Mouse (Mus musculus) induced T-regulatory cell, adult 2 months (primary cell): ENCODE results near the gene Cadps2.

Source experiments
- DNase-seq: peaks from one replicate; pipeline ENCODE4 v3.0.0-alpha.2; 2012; ENCODE audit warnings: low read depth

The Cadps2 gene

DNA sequence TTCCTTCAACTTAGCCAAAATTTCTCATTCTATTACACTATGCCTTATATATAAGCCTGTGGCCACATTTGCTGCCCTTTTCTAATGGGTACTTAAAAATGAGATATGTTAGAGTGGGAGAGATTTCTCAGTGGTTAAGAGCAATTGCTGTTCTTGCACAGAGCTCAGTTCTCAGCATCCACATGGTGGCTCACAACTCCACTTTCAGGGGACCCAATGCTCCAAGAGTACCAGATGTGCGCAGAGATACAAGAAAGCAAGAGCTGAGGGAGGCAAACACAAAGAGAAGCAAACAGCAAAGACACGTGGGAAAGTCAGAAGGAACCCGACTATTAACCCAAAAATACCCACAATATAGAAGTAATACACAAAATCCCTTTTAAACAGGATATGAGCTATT, 77.0 kb downstream of the Cadps2 start:
- DNase-seq: no peak

GRCm38 (mm10) chr6:23758249-23758648, 81.0 kb downstream of the Cadps2 start:
- DNase-seq: peak; percentile 2

GRCm38 (mm10) chr6:23748823-23749222, 90.4 kb downstream of the Cadps2 start:
- DNase-seq: no peak

- no peak for DNase-seq
These were observed 99.2 kb downstream of the Cadps2 start for GRCm38 (mm10) chr6:23740010-23740409.

DNA sequence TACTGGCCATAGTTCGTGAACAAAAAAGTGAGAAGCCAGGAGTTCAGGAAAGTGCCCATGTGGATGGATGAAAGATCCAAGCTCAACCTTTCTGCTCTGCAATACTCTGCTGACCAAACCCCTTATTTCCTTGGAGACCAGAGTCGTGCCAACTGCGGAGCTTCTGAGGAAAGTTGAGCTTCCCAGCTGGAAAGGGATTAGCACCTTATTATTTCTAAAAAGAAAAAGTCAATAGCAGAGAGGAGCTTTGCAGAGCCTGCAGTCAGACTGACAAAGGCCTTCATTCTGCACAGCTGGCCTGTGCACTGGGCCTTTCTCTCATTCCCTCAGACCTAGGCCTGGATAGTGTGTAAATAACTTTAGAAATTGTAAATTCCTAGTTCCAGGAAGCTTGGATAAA, 106.5 kb downstream of the Cadps2 start:
- DNase-seq: no peak

DNA sequence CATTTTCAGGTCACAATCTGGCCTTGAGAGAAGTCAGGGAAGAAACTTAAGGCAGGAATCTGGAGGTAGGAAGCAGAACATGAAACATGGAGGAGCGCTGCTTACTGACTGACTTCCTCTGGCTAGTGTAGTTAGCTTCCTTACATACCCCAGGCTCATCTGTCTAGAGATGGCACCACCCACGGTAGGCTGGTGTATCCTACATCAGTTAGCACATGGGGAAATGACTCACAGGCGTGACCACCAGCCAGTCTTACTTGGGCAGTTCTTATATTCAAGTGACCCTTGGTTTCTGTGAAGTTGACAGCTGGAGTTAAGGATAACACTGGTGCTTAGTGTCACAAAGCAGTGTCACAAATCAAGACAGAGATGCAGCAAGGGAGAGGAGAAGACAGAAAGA, 110.6 kb downstream of the Cadps2 start:
- DNase-seq: no peak

- no peak for DNase-seq
These were observed 115.5 kb downstream of the Cadps2 start for GRCm38 (mm10) chr6:23723697-23724096.

DNA sequence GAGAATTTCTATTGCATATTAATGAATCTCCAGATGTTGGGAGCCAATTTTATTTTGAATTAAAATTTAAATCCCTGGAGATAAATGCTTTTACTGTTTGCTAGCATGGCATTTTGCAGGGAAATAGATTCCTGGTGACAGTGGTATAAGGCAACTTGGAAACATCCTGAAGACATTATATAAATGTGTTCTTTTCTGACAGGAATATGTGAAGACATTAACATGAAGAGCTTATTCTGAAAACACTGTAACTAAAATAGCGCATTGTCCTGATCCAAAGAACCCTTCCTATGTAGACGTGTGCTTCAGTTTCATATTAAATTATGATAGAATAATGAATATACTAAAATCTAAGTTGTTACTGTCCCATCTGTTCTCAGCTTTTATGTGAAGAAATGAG, 118.8 kb downstream of the Cadps2 start:
- DNase-seq: no peak

GRCm38 (mm10) chr6:23707506-23707905, 131.7 kb downstream of the Cadps2 start:
- DNase-seq: no peak

DNA sequence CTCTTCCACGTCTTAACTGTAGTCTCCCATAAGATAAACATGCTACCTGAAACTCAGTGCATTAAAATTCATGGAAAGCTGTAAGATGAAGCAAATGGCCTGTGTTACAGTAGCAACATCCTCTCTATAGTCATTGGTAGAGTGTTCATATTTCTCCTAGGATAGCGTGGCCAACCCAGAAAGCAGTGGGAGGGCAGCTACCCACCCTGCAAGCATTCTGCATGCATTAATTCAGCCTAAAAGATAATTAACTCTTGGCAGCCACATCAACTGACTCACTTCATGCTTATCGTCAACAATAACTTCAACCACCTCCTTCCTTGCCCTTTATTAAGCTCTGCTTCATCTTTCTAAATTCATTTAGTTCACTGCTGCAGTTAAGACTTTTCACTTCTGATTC, 138.3 kb downstream of the Cadps2 start:
- DNase-seq: no peak

DNA sequence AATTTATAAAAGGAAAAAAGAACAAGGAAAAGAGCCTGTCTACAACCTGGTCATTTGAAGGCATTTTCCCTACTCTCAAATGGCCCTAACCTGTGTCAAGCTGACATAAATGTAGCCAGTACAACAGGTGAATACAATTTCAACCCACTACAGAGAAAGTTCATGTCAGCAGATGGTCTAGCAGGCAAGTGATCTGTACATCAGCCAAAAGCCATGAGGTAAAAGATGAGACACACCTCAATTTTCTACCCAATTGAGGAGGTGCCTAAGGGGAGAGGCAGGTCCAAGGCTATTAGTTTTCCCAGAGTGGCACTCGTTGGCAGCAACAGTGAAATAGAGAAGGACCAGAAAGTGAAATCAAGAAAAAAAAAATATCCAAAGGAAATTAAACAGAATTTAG, 161.0 kb downstream of the Cadps2 start:
- DNase-seq: no peak

DNA sequence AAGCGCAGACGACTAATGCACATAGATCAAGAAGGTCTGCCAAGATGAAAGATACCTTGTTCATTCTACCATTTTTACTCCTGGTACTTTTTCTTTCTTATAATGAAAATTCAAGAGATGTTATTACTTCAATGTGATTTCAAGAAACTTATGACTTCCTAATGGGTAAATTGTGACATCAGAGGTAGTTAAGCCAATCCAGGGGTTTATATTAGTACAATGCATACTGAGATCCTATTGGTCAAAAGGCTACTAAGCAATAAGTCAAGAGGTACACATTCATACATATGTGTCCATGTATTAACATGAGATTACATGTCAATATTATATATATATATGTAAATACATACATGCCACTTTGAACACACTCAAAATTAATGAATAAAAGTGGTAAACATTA, 184.2 kb downstream of the Cadps2 start, which contains the start of gene Rnf148:
Rnf148 (minus strand) TSS at position 101 of the 400 bp plus-strand sequence.
- no peak for DNase-seq

DNA sequence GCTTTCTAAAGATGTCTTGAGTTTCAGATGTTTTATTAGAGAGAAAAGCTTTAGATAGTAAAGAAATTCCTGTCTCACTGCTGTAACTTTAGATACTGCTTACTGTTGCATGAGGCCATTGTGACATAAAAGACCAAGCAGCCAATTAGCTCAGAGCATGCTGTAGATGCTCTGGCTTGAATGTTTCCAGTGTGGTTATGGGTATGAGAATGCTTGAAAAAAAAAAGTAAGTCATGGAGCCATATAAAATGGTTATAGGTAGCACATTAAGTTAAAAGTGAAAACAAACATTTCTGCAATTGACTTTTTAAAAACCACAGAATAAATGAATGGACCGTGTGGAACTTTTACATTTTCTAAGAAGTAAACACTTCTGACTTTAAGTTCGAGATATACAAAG, 189.0 kb downstream of the Cadps2 start, which contains the start of gene Rnf133:
Rnf133 (minus strand) TSS at position 101 of the 400 bp plus-strand sequence.
- DNase-seq: no peak

GRCm38 (mm10) chr6:23648732-23649131, 190.5 kb downstream of the Cadps2 start:
- DNase-seq: no peak

- DNase-seq: no peak
These were observed 191.5 kb downstream of the Cadps2 start for GRCm38 (mm10) chr6:23647627-23648247.

DNA sequence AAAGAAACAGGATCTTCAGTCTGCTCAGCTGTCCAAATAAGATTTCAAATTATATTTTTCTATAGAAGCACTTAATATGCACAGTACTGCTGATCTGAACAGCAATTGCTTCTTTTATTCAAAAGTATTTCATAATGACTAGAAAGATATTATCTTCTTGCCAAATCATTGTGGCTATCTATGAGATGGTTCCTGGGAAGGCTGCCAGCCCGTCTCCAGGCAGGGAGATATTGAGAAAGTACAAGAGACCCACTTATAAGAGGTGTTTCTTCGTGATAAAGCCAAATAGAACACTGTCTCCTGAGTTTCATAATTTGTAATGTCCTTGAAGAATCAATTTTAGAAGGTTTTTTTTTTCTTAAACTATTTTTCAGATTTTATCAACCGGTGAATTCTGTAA, 202.1 kb downstream of the Cadps2 start:
- DNase-seq: no peak

DNA sequence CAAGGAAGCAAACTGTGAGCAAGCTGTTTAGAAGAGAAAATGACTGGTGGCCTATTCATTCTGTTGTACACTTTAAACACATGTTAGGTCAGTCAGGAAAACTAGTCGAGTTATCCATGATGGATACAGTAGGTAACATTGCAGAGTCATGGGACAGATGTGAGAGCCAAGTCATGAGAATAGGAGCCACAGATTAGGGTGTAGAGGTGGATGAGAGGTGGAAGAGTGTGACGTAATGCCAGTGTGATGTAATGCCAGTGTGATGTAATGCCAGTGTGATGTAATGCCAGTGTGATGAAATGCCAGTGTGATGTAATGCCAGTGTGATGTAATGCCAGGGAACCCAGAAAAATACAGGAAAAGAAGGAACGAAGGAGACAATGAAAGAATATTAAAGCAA, 204.0 kb downstream of the Cadps2 start:
- DNase-seq: no peak

GRCm38 (mm10) chr6:23634016-23634415, 205.2 kb downstream of the Cadps2 start:
- DNase-seq: no peak

- DNase-seq: no peak
These were observed 208.8 kb downstream of the Cadps2 start for GRCm38 (mm10) chr6:23630465-23630864.

- no peak for DNase-seq
These were observed 264.1 kb downstream of the Cadps2 start for GRCm38 (mm10) chr6:23575102-23575501.

DNA sequence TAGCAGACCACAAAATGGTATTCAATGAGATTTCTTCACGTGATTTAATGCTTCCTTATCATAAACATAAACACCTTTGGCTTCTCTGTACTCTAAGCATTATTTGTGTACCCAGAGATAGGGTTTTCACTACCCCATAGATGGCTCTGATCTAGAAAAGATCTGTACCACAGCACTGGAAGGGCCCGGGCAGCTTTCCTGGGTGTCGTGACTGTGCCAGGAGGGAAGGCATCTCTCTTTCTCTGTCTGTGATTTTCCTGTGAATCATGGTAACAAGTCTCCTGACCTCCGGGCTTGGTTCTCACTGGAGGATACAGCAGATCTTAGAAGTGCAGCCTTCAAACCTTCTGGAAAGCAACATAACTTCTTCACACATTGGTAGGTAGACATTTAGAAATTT, 265.5 kb downstream of the Cadps2 start:
- DNase-seq: no peak

DNA sequence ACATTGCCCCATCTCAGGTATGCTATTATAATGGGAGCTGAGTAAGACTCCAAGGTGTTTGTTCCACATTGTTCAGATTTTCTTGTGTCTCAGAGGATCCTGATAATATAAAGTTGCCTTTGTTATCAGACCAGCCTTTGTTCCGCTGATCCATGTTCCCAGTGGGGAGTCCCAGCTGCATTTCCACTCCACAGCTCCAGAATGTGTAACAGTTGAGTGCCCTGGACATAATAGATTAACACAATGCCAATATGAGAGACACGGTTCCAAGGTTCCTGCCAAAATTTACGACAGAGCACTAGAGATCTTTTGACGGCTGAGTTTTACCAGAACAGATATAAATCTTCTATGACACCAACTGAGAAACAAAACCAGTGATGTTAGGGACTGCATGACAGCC, 266.8 kb downstream of the Cadps2 start:
- DNase-seq: no peak

- DNase-seq: no peak
These were observed 269.5 kb downstream of the Cadps2 start for GRCm38 (mm10) chr6:23569686-23570085.

GRCm38 (mm10) chr6:23568688-23569087, 270.5 kb downstream of the Cadps2 start:
- no peak for DNase-seq
